ENCODE assay signal across 8 mouse cellular contexts in genomic region chr5:71658115-71658497, GRCm38 (mm10). TPM values are rescaled to one million over a fixed set of nuclear protein-coding genes. Genes with fewer than 3 reads are reported as not detected.
DNase-seq lines count a peak whose midpoint lies in the region; ATAC-seq lines count a peak whose summit lies in the region.

Gabra4 (minus strand) TSS chr5:71658308.

- H3K4me2 ChIP-seq in heart, embryonic 13.5 days = peak within 1 kb of the TSS; percentile 98
- peak within 1 kb of the TSS; percentile 99 for H3K4me2 ChIP-seq in forebrain, embryonic 15.5 days (replicated peaks)
- H3K4me2 ChIP-seq in liver, embryonic 16.5 days (ENCODE audit: low read depth, low read length) = peak within 1 kb of the TSS; percentile 59
- H3K4me2 ChIP-seq in stomach, embryonic 16.5 days (ENCODE audit: low read depth, low read length) = peak within 1 kb of the TSS; percentile 98

- peaks cover 16% of the 10 kb centered on the region for H3K27me3 ChIP-seq in heart, embryonic 13.5 days (replicated peaks)
- H3K27me3 ChIP-seq in forebrain, embryonic 15.5 days = no peaks in the 10 kb centered on the region
- H3K27me3 ChIP-seq in liver, embryonic 16.5 days (ENCODE audit: control insufficient read depth, insufficient read depth, low read depth, low read length) = peaks cover 22% of the 10 kb centered on the region
- H3K27me3 ChIP-seq in stomach, embryonic 16.5 days (ENCODE audit: control insufficient read depth, insufficient read depth, low read length) = peaks cover 9% of the 10 kb centered on the region

- H3K27ac ChIP-seq in heart, embryonic 13.5 days (replicated peaks) = no peak within 1 kb of the TSS
- H3K27ac ChIP-seq in forebrain, embryonic 15.5 days (replicated peaks) = no peak within 1 kb of the TSS
- H3K27ac ChIP-seq in liver, embryonic 16.5 days (ENCODE audit: low read length) = no peak within 1 kb of the TSS
- no peak within 1 kb of the TSS for H3K27ac ChIP-seq in stomach, embryonic 16.5 days (ENCODE audit: low read length)

- WGBS in heart, embryonic 13.5 days = under 1% methylated on average over 15 of the region's 15 CpGs
- WGBS in forebrain, embryonic 15.5 days = under 1% methylated on average over 15 of the region's 15 CpGs
- 2% methylated on average over 15 of the region's 15 CpGs for WGBS in liver, embryonic 16.5 days (ENCODE audit: insufficient replicate concordance)
- WGBS in stomach, embryonic 16.5 days = 0% methylated on average over 15 of the region's 15 CpGs

- no peaks in the 10 kb centered on the region for H3K9me3 ChIP-seq in heart, embryonic 13.5 days
- no peaks in the 10 kb centered on the region for H3K9me3 ChIP-seq in forebrain, embryonic 15.5 days
- H3K9me3 ChIP-seq in liver, embryonic 16.5 days (replicated peaks; ENCODE audit: control insufficient read depth, low read length) = no peaks in the 10 kb centered on the region
- no peaks in the 10 kb centered on the region for H3K9me3 ChIP-seq in stomach, embryonic 16.5 days (replicated peaks; ENCODE audit: control insufficient read depth, low read length)

- H3K4me1 ChIP-seq in heart, embryonic 13.5 days = 0 out of 2 replicates have a peak, but pooled peaks cover 3% of the 10 kb centered on the region
- H3K4me1 ChIP-seq in forebrain, embryonic 15.5 days = peaks cover 14% of the 10 kb centered on the region; the same call in 1 of the 2 replicates
- H3K4me1 ChIP-seq in liver, embryonic 16.5 days (ENCODE audit: control insufficient read depth, low read depth, low read length) = no peaks in the 10 kb centered on the region
- 0 out of 2 replicates have a peak, but pooled peaks cover 4% of the 10 kb centered on the region for H3K4me1 ChIP-seq in stomach, embryonic 16.5 days (ENCODE audit: control insufficient read depth, insufficient read depth, low read length)

- no peak for DNase-seq in heart, adult 9 months (ENCODE audit: low spot score in 2 of 2)
- peak; percentile 18 for DNase-seq in adrenal gland, postnatal 25 days
- DNase-seq in kidney, postnatal 25 days = peak; percentile 6 to 36
- no peak for DNase-seq in spleen, postnatal 4 days (ENCODE audit: low spot score in 2 of 2)

- no peaks in the 10 kb centered on the region for H3K36me3 ChIP-seq in heart, embryonic 13.5 days
- no peaks in the 10 kb centered on the region for H3K36me3 ChIP-seq in forebrain, embryonic 15.5 days
- H3K36me3 ChIP-seq in liver, embryonic 16.5 days (ENCODE audit: control insufficient read depth, insufficient read depth) = no peaks in the 10 kb centered on the region
- H3K36me3 ChIP-seq in stomach, embryonic 16.5 days (ENCODE audit: control insufficient read depth, insufficient read depth, low read length) = no peaks in the 10 kb centered on the region

- ATAC-seq in heart, embryonic 13.5 days (ENCODE audit: extremely low read depth, insufficient number of reproducible peaks, low FRiP score, low TSS enrichment) = peak; percentile 31; the same call in 1 of the 2 replicates
- ATAC-seq in forebrain, embryonic 15.5 days (replicated peaks) = peak; percentile 59
- ATAC-seq in liver, embryonic 16.5 days (ENCODE audit: low read depth) = no peak
- ATAC-seq in stomach, embryonic 16.5 days (ENCODE audit: insufficient read depth, low FRiP score) = peak; percentile 65; the same call in 1 of the 2 replicates

- peak within 1 kb of the TSS; percentile 70 for H3K4me3 ChIP-seq in heart, embryonic 13.5 days
- peak within 1 kb of the TSS; percentile 64 for H3K4me3 ChIP-seq in forebrain, embryonic 15.5 days
- H3K4me3 ChIP-seq in liver, embryonic 16.5 days (ENCODE audit: low read depth, low read length) = peak within 1 kb of the TSS; percentile 40
- H3K4me3 ChIP-seq in stomach, embryonic 16.5 days (replicated peaks; ENCODE audit: low read length) = peak within 1 kb of the TSS; percentile 56

- peak within 1 kb of the TSS; percentile 75 for H3K9ac ChIP-seq in heart, embryonic 13.5 days
- H3K9ac ChIP-seq in forebrain, embryonic 15.5 days (replicated peaks) = peak within 1 kb of the TSS; percentile 34
- H3K9ac ChIP-seq in liver, embryonic 16.5 days (ENCODE audit: low read depth, low read length) = no peak within 1 kb of the TSS
- H3K9ac ChIP-seq in stomach, embryonic 16.5 days (ENCODE audit: low read length) = peak within 1 kb of the TSS; percentile 37

RNA-seq across cellular contexts. Expression of gene Gabra4, which starts in this region (rescaled TPM):
- 6.1 and 7.6 TPM in 2 replicates for polyA plus RNA-seq in heart, embryonic 13.5 days (2015; fragmentation: Nextera tagmentation; extraction: Ambion mirVana)
- total RNA-seq in adrenal gland, postnatal 25 days (2021) = 0.15 and 1.5 TPM in 2 replicates
- polyA plus RNA-seq in forebrain, embryonic 15.5 days (2015; fragmentation: Nextera tagmentation; extraction: Ambion mirVana) = 18.2 and 20.2 TPM in 2 replicates
- polyA plus RNA-seq in liver, embryonic 16.5 days (2015; fragmentation: Nextera tagmentation; extraction: Ambion mirVana) = 0.05 and 0.11 TPM in 2 replicates
- 5.7 and 7.3 TPM in 2 replicates for polyA plus RNA-seq in stomach, embryonic 16.5 days (2015; fragmentation: Nextera tagmentation; extraction: Ambion mirVana)

Comparison
In these comparisons a context has a peak if more than half of its experiments do, and no peak if none do; other contexts are left out.
1. DNase-seq: peak in adrenal gland, postnatal 25 days (single experiment) and kidney, postnatal 25 days (2 of 2); none in heart, adult 9 months (0 of 2) and spleen, postnatal 4 days (0 of 2).
2. Peak in every context shown above with its lines, with median percentiles within 50 percentile points of each other: H3K4me2 ChIP-seq and H3K4me3 ChIP-seq.